In genomic region chr16:74420324-74420723, GRCm38 (mm10) we compare ENCODE assay signal across 28 mouse cellular contexts. TPM values are rescaled to one million over a fixed set of nuclear protein-coding genes. Genes with fewer than 3 reads are reported as not detected.
"Had no signal": no experiment of that assay in that cellular context is flagged by ENCODE, and none has a peak within 500 bp of the region (broad histone marks: within the 10 kb centered on the region; RNA-seq: fewer than 3 reads in every experiment).

No protein-coding gene starts in this region.

- ATAC-seq: forebrain, embryonic 13.5 days; forebrain, embryonic 14.5 days; forebrain, embryonic 15.5 days; forebrain, embryonic 16.5 days; forebrain, postnatal 0 days had no signal

- H3K9me3 ChIP-seq: embryonic facial prominence, embryonic 10.5 days; embryonic facial prominence, embryonic 12.5 days; embryonic facial prominence, embryonic 13.5 days; embryonic facial prominence, embryonic 15.5 days; forebrain, embryonic 10.5 days; forebrain, embryonic 12.5 days; forebrain, embryonic 13.5 days; forebrain, embryonic 15.5 days had no signal

- H3K4me2 ChIP-seq: embryonic facial prominence, embryonic 12.5 days; embryonic facial prominence, embryonic 13.5 days; embryonic facial prominence, embryonic 15.5 days; forebrain, embryonic 12.5 days; forebrain, embryonic 13.5 days; forebrain, embryonic 15.5 days had no signal

- H3K9ac ChIP-seq: embryonic facial prominence, embryonic 12.5 days; embryonic facial prominence, embryonic 13.5 days; embryonic facial prominence, embryonic 15.5 days; forebrain, embryonic 12.5 days; forebrain, embryonic 13.5 days; forebrain, embryonic 15.5 days; forebrain, postnatal 0 days had no signal

- H3K27ac ChIP-seq: embryonic facial prominence, embryonic 10.5 days; embryonic facial prominence, embryonic 12.5 days; embryonic facial prominence, embryonic 13.5 days; embryonic facial prominence, embryonic 15.5 days; forebrain, embryonic 10.5 days; forebrain, embryonic 12.5 days; forebrain, embryonic 13.5 days; forebrain, embryonic 15.5 days; gastrocnemius, adult 2 months had no signal

- H3K4me3 ChIP-seq: embryonic facial prominence, embryonic 10.5 days; embryonic facial prominence, embryonic 12.5 days; embryonic facial prominence, embryonic 13.5 days; embryonic facial prominence, embryonic 15.5 days; erythroblast, embryonic 14.5 days; forebrain, embryonic 10.5 days; forebrain, embryonic 12.5 days; forebrain, embryonic 13.5 days; forebrain, embryonic 15.5 days; gastrocnemius, adult 2 months had no signal

- DNase-seq: cerebellum, adult 2 months; cerebellum, adult 8-10 months; cerebellum, adult 9-10 months; cerebellum, adult 9-11 months; cerebellum, postnatal 10 days; cerebellum, postnatal 14 days; cerebellum, postnatal 25 days; cerebellum, postnatal 36 days; embryo, embryonic 11 days; forebrain, postnatal 0 days; gastrocnemius, adult 2 months; gastrocnemius, postnatal 10 days; gastrocnemius, postnatal 14 days; gastrocnemius, postnatal 25 days; gastrocnemius, postnatal 36 days; heart, adult 11 months; heart, adult 18-20 months had no signal

- H3K27me3 ChIP-seq: embryonic facial prominence, embryonic 12.5 days; embryonic facial prominence, embryonic 13.5 days; embryonic facial prominence, embryonic 15.5 days; forebrain, embryonic 12.5 days; forebrain, embryonic 13.5 days; forebrain, embryonic 15.5 days had no signal

- H3K36me3 ChIP-seq: embryonic facial prominence, embryonic 10.5 days; embryonic facial prominence, embryonic 12.5 days; embryonic facial prominence, embryonic 13.5 days; embryonic facial prominence, embryonic 15.5 days; forebrain, embryonic 10.5 days; forebrain, embryonic 12.5 days; forebrain, embryonic 15.5 days had no signal

- H3K4me1 ChIP-seq: embryonic facial prominence, embryonic 12.5 days; embryonic facial prominence, embryonic 13.5 days; embryonic facial prominence, embryonic 15.5 days; forebrain, embryonic 12.5 days; forebrain, embryonic 13.5 days; forebrain, embryonic 15.5 days had no signal

RNA-seq across cellular contexts. Expression of gene Robo2, which starts 8.7 kb away (rescaled TPM):
- polyA plus RNA-seq: erythroblast, embryonic 14.5 days had no signal
